Mouse (Mus musculus) midbrain, embryonic 12.5 days (tissue): ENCODE results near the gene Paqr6. TPM values are rescaled to one million over a fixed set of nuclear protein-coding genes. Genes with fewer than 3 reads are reported as not detected.
"Not testable (repeated sequence)": the region's sequence is repeated elsewhere in the genome, so short reads cannot be mapped to it uniquely, and the experiment has no call there.

Experiments used
- ATAC-seq: fragments of 200-750 bp; cut with Nextera tagmentation; 2 replicates; pipeline ENCODE4 v1.8.0; 2017; ENCODE audit warnings: low read depth, moderate TSS enrichment, moderate library complexity; ENCODE audit not compliant: low FRiP score
- H3K27ac ChIP-seq: fragments of 300-500 bp; sonication (generic); replicated peaks from 2 replicates; pipeline ENCODE4 v1.5.1; 2016; ENCODE audit warnings: mild to moderate bottlenecking
- H3K27me3 ChIP-seq: fragments of 300-500 bp; sonication (generic); 2 replicates; pipeline ENCODE4 v1.6.1; 2016; ENCODE audit warnings: mild to moderate bottlenecking
- H3K36me3 ChIP-seq: fragments of 300-500 bp; sonication (generic); 2 replicates; pipeline ENCODE4 v1.6.1; 2016
- H3K4me1 ChIP-seq: fragments of 300-500 bp; sonication (generic); 2 replicates; pipeline ENCODE4 v1.6.1; 2016
- H3K4me2 ChIP-seq: fragments of 300-500 bp; sonication (generic); replicated peaks from 2 replicates; pipeline ENCODE4 v1.6.1; 2016; ENCODE audit warnings: mild to moderate bottlenecking, moderate library complexity
- H3K4me3 ChIP-seq: fragments of 300-500 bp; sonication (generic); 2 replicates; pipeline ENCODE4 v1.5.1; 2016; ENCODE audit warnings: mild to moderate bottlenecking
- H3K9ac ChIP-seq: fragments of 300-500 bp; sonication (generic); replicated peaks from 2 replicates; pipeline ENCODE4 v1.6.1; 2016; ENCODE audit warnings: mild to moderate bottlenecking, moderate library complexity
- H3K9me3 ChIP-seq: fragments of 300-500 bp; sonication (generic); 2 replicates; pipeline ENCODE4 v1.6.1; 2016; ENCODE audit warnings: mild to moderate bottlenecking
- WGBS: fragments of 180-500 bp; shearing (Covaris S2); methylation state at CpG from one replicate; pipeline ENCODE4 v1.1.7; 2016; 5-methylcytosine and 5-hydroxymethylcytosine counted together
- polyA plus RNA-seq: library from polyadenylated mRNA; unstranded; fragments of >200 nt; fragmentation: Nextera tagmentation; extraction: Ambion mirVana; gene quantifications from 2 replicates; pipeline ENCODE4 v1.2.1, GENCODE M21; 2016

The Paqr6 gene
- polyA plus RNA-seq, 1 experiment from 2014 or later, result 0.89 TPM

DNA sequence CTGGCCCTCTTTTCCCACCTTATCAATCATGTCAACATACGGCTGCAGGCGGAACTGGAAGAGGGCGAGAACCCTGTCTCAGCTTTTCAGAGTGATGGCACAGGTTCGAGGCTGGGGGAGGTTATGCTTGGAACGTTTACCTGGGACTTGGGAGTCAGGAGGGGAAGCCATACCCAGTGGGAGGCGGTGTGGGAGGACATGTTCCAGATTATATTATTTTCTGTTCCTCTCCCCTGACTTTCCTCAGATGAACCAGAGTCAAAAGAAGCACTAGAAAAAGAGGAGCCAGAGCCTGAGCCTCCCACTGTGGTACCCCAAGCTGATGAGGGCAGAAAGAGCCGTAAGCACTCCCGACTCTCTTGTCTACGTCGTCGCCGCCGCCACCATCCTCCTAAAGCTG lies 13.7 kb upstream of the Paqr6 start:
- Histone ChIP-seq H3K9ac (no peak overlapping the region), H3K36me3 (peaks cover 100% of the 10 kb centered on the region), H3K4me1 (no peaks in the 10 kb centered on the region), H3K27ac (no peak overlapping the region), H3K4me3 (no peak overlapping the region), H3K9me3 (no peaks in the 10 kb centered on the region), H3K4me2 (no peak overlapping the region), H3K27me3 (no peaks in the 10 kb centered on the region)
- 94% methylated on average over 13 of the region's 13 CpGs for WGBS
- ATAC-seq, result no peak

DNA sequence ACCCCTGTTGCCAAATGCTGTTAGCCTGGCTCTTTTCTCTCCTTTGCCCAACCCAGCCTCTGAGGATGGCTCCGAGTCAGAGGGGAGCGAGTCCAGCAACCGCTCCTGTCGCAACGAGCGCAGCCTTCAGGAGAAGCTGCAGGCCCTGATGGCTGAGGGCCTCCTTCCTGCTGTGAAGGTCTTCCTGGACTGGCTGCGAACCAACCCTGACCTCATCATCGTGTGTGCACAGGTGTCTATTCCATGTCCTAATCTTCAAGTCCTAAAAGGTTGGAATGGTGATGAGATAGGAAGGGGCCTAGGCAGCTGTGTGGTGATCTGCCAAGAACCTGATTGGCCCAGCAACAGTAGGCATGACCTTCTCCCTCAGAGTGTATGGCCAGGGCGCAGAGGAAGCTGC lies 11.5 kb upstream of the Paqr6 start:
- no peak overlapping the region for H3K4me2 ChIP-seq
- no peaks in the 10 kb centered on the region for H3K4me1 ChIP-seq
- H3K27ac ChIP-seq, result no peak overlapping the region
- ATAC-seq, result no peak
- WGBS, result 91% methylated on average over 9 of the region's 9 CpGs
- no peaks in the 10 kb centered on the region for H3K9me3 ChIP-seq
- H3K4me3 ChIP-seq, result no peak overlapping the region
- no peak overlapping the region for H3K9ac ChIP-seq
- peaks cover 98% of the 10 kb centered on the region for H3K36me3 ChIP-seq
- no peaks in the 10 kb centered on the region for H3K27me3 ChIP-seq

DNA sequence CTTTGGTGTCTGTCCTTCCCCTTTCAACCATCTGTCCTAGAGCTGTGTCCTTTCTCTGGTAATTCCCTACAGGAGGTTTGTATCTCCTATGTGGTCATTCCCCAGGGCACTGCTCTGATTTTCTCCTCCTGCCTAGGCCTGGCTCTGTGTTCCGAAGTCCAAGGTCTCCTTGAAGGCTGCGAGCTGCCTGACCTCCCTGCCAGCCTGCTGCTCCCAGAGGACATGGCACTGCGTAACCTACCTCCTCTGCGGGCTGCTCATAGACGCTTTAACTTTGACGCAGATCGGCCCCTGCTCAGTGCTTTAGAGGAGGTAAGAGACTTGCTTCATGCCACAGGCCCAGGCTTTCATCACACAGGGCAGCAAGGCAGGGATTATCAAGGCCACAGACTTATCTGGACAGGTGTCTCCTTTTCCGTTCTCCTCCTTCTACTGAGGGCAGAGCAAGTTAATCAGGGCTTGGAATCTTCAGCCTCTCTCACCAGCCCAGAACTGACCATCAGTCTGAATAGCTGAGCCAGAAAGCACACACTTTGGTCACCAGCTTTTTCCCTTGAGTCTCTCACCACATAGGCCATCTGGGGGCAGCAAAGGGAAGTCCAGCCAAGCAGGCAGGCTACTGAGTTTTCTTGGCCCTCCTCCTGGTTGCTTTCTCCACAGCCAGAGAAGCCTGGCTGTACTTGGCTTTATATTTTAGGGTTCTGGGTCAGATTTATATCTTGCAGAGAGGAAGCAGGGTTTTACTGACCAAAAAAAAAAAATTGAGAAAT lies 9.8 kb upstream of the Paqr6 start:
- 95% methylated on average over 8 of the region's 8 CpGs for WGBS
- no peaks in the 10 kb centered on the region for H3K27me3 ChIP-seq
- H3K9ac ChIP-seq, result no peak overlapping the region

DNA sequence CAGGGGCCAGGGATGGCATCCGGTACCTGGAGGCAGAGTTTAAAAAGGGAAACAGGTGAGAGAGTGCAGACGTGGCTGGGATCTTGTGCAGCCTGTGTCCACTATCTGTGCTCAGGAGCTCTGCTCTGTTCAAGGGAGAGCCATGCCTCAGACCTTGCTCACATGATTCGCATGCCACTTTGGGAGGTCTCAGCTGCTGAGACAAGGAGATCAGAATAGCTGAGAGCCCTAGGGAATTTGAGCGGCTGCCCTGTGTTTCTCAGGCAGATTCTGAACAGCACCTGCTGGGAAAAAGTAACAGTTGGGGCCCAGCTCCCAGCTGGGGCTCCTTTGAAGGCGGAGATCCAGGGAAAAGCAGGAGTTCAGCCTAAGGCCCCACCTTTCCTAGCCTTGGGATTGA lies 4.8 kb upstream of the Paqr6 start:
- 72% methylated on average over 5 of the region's 5 CpGs for WGBS

More for the DNA sequence above, 9.8 kb upstream of the Paqr6 start:
- Histone ChIP-seq H3K27ac (no peak overlapping the region), H3K36me3 (peaks cover 98% of the 10 kb centered on the region), H3K4me2 (no peak overlapping the region), H3K4me3 (no peak overlapping the region), H3K4me1 (peaks cover 2% of the 10 kb centered on the region; the same call in 1 of the 2 replicates), H3K9me3 (no peaks in the 10 kb centered on the region)
- ATAC-seq, result no peak

DNA sequence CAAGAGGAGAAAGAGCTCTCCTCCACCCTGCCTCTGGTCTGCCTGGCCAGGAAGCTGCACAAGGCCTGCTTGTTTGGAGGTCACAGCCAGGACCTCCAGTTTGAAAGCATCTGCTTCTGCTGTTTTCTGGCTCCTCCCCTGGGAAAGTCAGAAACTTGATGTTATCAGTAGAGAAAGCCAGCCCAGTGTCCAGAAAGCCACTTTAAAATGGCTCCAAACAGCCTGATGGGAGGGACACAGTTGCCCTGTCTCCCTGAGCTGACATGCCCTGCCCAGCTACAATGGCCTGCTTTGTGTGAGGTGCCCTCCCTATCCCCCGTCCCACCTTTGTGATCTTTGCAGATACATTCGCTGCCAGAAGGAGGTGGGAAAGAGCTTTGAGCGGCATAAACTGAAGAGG lies 4.4 kb upstream of the Paqr6 start:
- H3K27me3 ChIP-seq, result peaks cover 17% of the 10 kb centered on the region
- H3K36me3 ChIP-seq, result peaks cover 80% of the 10 kb centered on the region
- H3K9me3 ChIP-seq, result no peaks in the 10 kb centered on the region
- 0 out of 2 replicates have a peak overlapping the region, but pooled peaks have one; percentile 15 for H3K27ac ChIP-seq
- peaks cover 6% of the 10 kb centered on the region; the same call in 1 of the 2 replicates for H3K4me1 ChIP-seq
- 80% methylated on average over 3 of the region's 3 CpGs for WGBS
- H3K4me3 ChIP-seq, result no peak overlapping the region
- H3K4me2 ChIP-seq, result no peak overlapping the region
- ATAC-seq, result no peak
- no peak overlapping the region for H3K9ac ChIP-seq

More for the DNA sequence above, 4.8 kb upstream of the Paqr6 start:
- Histone ChIP-seq H3K4me2 (no peak overlapping the region), H3K27ac (peak overlapping the region; percentile 25; the same call in 1 of the 2 replicates), H3K27me3 (peaks cover 13% of the 10 kb centered on the region), H3K36me3 (peaks cover 84% of the 10 kb centered on the region), H3K9ac (no peak overlapping the region), H3K4me1 (peaks cover 6% of the 10 kb centered on the region; the same call in 1 of the 2 replicates), H3K4me3 (no peak overlapping the region), H3K9me3 (no peaks in the 10 kb centered on the region)
- no peak for ATAC-seq

DNA sequence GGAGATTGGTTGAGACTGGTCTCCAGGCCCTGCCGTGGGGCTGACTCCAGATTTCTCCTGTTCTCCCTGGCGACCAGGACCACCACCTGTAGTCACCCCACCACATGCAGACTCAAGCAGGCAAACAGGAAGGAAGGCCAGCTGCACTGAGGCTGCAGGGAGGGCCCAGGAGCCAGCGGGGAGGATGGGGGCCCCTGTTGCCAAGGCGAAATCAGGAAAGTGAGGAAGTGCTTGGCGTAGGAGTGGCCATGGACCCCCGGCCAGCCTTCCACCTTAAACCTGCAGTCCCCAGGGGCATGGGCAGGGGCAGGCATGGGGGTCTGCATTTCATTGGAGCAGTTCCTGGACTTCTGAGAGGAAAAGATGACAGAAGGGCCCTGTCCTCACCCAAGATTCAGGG lies 3.3 kb upstream of the Paqr6 start:
- no peak overlapping the region for H3K4me3 ChIP-seq
- H3K4me2 ChIP-seq, result no peak overlapping the region
- no peak overlapping the region for H3K27ac ChIP-seq
- 79% methylated on average over 6 of the region's 6 CpGs for WGBS
- no peak for ATAC-seq
- H3K4me1 ChIP-seq, result peaks cover 6% of the 10 kb centered on the region; the same call in 1 of the 2 replicates
- no peak overlapping the region for H3K9ac ChIP-seq
- peaks cover 28% of the 10 kb centered on the region for H3K27me3 ChIP-seq
- peaks cover 69% of the 10 kb centered on the region for H3K36me3 ChIP-seq
- no peaks in the 10 kb centered on the region for H3K9me3 ChIP-seq

DNA sequence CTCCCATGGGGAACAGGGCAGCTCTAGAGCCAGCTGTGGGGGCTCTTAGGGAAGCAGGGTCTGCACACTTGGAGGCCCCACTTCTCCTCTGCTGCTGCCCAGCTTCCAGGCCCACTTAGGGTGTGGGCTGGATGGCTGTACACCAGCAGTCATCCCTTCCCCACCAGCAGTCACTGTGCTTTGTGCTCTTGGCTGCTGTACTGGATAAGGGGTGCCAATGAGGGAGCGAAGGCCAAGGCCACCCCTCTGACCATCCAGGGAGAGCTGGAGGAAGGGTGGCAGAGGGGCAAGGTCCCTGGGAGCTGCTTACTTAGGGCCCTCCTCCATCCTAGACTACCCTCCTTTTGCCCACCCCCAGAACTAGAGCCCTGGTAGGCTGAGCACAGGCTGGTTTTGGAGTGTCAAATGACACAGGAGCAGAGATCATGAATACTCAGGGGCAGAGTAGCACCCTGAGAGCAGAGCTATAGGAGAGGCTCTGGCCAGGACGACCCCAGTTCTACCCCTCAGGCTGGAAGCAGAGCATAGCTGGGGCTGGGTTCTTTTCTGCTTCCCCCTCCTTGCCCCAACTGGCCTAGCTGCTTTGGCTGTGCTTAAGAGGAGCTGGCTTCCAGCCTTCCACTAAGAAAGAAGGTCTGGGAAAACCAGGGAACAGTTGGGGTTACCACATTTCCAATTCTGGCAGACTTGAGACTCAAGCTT lies 2.6 kb upstream of the Paqr6 start:
- 87% methylated on average over 2 of the region's 2 CpGs for WGBS
- H3K4me1 ChIP-seq, result peaks cover 6% of the 10 kb centered on the region; the same call in 1 of the 2 replicates
- H3K4me3 ChIP-seq, result no peak overlapping the region
- H3K9ac ChIP-seq, result no peak overlapping the region
- no peak overlapping the region for H3K4me2 ChIP-seq
- peaks cover 62% of the 10 kb centered on the region for H3K36me3 ChIP-seq
- no peak for ATAC-seq
- H3K9me3 ChIP-seq, result no peaks in the 10 kb centered on the region
- H3K27ac ChIP-seq, result no peak overlapping the region
- H3K27me3 ChIP-seq, result peaks cover 32% of the 10 kb centered on the region

DNA sequence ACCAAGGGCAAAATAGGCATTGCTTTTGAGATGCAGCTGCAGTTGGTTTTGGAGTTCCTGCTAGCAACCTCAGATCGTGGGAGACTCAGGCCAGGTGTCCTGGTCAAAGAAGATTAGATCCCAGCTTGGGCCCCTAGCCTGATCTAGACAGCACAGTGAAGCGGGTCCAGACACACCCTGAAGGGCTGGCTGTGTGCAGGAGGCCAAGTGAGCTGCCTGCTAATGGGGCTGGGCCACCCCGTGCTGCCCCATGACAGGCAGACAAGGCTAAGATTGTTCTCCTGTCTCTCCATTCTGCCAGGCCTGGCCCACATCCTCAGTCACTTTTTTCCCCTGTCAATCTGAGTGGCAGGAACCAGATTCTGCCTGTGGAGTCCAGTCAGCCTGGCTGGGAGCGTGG lies 684 bp upstream of the Paqr6 start:
- H3K4me1 ChIP-seq, result peaks cover 6% of the 10 kb centered on the region; the same call in 1 of the 2 replicates
- H3K27ac ChIP-seq, result no peak overlapping the region
- H3K36me3 ChIP-seq, result peaks cover 45% of the 10 kb centered on the region
- ATAC-seq, result no peak
- H3K9ac ChIP-seq, result no peak overlapping the region
- WGBS, result 68% methylated on average over 4 of the region's 4 CpGs
- H3K4me2 ChIP-seq, result no peak overlapping the region
- H3K4me3 ChIP-seq, result no peak overlapping the region
- peaks cover 32% of the 10 kb centered on the region for H3K27me3 ChIP-seq
- no peaks in the 10 kb centered on the region for H3K9me3 ChIP-seq

DNA sequence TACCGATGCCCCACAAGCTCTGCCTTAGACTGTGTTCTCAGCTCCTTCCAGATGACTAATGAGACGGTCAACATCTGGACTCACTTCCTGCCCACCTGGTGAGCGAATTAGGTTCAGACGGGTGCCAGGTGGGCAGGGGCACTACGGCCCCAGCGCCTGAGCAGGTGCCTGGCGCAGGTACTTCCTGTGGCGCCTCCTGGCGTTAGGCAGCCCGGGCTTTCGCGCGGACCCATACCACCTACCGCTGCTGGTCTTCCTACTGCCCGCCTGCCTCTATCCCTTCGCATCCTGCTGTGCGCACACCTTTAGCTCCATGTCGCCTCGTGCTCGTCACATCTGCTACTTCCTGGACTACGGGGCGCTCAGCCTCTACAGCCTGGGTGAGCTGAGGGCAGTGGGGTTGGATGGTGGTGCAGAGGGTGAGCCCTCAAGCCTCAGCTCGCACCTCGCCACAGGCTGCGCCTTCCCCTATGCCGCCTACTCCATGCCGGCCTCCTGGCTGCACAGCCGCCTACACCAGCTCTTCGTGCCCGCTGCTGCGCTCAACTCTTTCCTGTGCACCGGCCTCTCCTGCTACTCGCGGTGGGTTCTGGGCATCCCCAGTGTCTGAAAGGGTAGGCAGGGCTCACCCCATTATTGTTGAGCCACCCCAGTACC lies 1.4 kb downstream of the Paqr6 start:
- Histone ChIP-seq H3K9ac (no peak overlapping the region), H3K27ac (no peak overlapping the region), H3K4me1 (peaks cover 3% of the 10 kb centered on the region; the same call in 1 of the 2 replicates), H3K4me3 (no peak overlapping the region), H3K9me3 (peaks cover 8% of the 10 kb centered on the region; the same call in 1 of the 2 replicates), H3K27me3 (peaks cover 32% of the 10 kb centered on the region), H3K4me2 (0 out of 2 replicates have a peak overlapping the region, but pooled peaks have one; percentile 11), H3K36me3 (peaks cover 23% of the 10 kb centered on the region)
- WGBS, result 35% methylated on average over 34 of the region's 34 CpGs
- ATAC-seq, result no peak

DNA sequence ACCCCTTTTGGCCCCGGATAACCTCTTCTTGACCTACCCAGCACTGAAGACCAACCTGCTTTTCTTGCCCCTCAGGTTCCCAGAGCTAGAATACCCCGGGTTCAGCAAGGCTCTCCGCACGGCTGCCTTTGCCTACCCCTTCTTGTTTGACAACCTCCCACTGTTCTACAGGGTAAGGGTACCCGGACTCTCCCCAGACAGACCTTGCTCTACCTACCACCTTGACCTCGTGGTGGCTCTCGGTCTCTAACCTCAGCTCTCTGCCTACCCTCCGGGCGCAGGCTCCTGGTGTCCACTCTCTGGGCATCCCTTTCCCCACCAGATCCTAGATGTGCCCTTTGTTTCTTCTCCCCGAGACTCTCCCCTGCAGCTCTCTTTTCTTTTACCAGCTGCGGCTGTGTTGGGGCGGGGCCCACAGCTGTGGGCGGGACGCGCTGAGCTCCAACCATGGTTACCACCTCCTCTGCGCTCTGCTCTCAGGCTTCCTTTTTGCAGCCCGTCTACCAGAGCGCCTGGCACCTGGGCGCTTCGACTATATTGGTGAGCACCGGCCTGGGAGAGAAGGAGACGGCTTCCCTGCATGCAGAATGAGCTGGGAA lies 2.5 kb downstream of the Paqr6 start:
- WGBS, result under 1% methylated on average over 18 of the region's 22 CpGs
- not testable (repeated sequence) for H3K27ac ChIP-seq, H3K9me3 ChIP-seq, H3K4me1 ChIP-seq, H3K9ac ChIP-seq
- peak; percentile 85 for ATAC-seq
- Histone ChIP-seq H3K36me3 (peaks cover 12% of the 10 kb centered on the region), H3K27me3 (peaks cover 32% of the 10 kb centered on the region), H3K4me3 (peak overlapping the region; percentile 21), H3K4me2 (peak overlapping the region; percentile 42)

DNA sequence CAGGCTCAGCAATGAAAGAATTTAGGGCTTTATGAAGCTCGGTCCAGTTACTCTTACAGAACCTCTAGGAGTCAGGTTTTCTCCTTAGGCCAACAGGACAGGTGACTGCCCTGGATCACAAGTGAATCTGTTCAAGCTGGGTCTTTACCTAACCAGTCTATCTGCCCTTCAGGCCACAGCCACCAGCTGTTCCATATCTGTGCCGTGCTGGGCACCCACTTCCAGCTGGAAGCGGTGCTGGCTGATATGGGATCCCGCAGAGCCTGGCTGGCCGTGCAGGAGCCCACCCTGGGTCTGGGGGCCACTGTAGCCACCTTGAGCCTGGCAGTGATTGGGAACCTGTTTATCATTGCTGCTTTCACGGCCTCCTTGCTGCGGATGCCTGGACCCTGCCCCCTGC lies 3.1 kb downstream of the Paqr6 start:
- 39% methylated on average over 3 of the region's 7 CpGs for WGBS
- H3K27me3 ChIP-seq, result peaks cover 32% of the 10 kb centered on the region
- H3K4me1 ChIP-seq, H3K9ac ChIP-seq, H3K27ac ChIP-seq, H3K9me3 ChIP-seq, H3K4me2 ChIP-seq, H3K4me3 ChIP-seq, H3K36me3 ChIP-seq: not testable (repeated sequence)
- ATAC-seq, result peak; percentile 24
